Mouse (Mus musculus) left cerebral cortex, adult 9 months (tissue): ENCODE results near the gene Tet2.

Experiments
- DNase-seq, 2 experiments: peaks; one replicate each; pipeline ENCODE4 v3.0.0; 2022; ENCODE audit warnings: low spot score in 2 of 2

Gene Tet2

GRCm38 (mm10) chr3:133518116-133518515 is 26.8 kb downstream of the Tet2 start:
- no peak for DNase-seq

GRCm38 (mm10) chr3:133517406-133517805 is 27.5 kb downstream of the Tet2 start:
- DNase-seq: no peak

GRCm38 (mm10) chr3:133516137-133516536 is 28.8 kb downstream of the Tet2 start:
- DNase-seq: no peak

GRCm38 (mm10) chr3:133515204-133515969 is 29.6 kb downstream of the Tet2 start:
- DNase-seq: no peak

- no peak for DNase-seq
These were observed 30.6 kb downstream of the Tet2 start for GRCm38 (mm10) chr3:133514290-133514689.

- no peak for DNase-seq
These were observed 31.5 kb downstream of the Tet2 start for GRCm38 (mm10) chr3:133513475-133513874.

GRCm38 (mm10) chr3:133510368-133510767 is 34.6 kb downstream of the Tet2 start:
- DNase-seq: no peak

- DNase-seq: no peak
These were observed 35.1 kb downstream of the Tet2 start for GRCm38 (mm10) chr3:133509796-133510195.

- DNase-seq: no peak
These were observed 36.1 kb downstream of the Tet2 start for GRCm38 (mm10) chr3:133508881-133509280.

- DNase-seq: no peak
These were observed 38.5 kb downstream of the Tet2 start for GRCm38 (mm10) chr3:133506289-133506954.

GRCm38 (mm10) chr3:133496953-133497352 is 48.0 kb downstream of the Tet2 start:
- DNase-seq: peak in 1 of 2 experiments; percentile 11

GRCm38 (mm10) chr3:133491370-133491769 is 53.6 kb downstream of the Tet2 start:
- no peak for DNase-seq

GRCm38 (mm10) chr3:133488022-133488725 is 56.8 kb downstream of the Tet2 start:
- DNase-seq: no peak

- no peak for DNase-seq
These were observed 62.1 kb downstream of the Tet2 start for GRCm38 (mm10) chr3:133482887-133483286.

GRCm38 (mm10) chr3:133478987-133479386 is 66.0 kb downstream of the Tet2 start:
- no peak for DNase-seq

- peak in 1 of 2 experiments; percentile 15 for DNase-seq
These were observed 71.2 kb downstream of the Tet2 start for GRCm38 (mm10) chr3:133473781-133474180.

GRCm38 (mm10) chr3:133471101-133471500 is 73.8 kb downstream of the Tet2 start:
- no peak for DNase-seq

GRCm38 (mm10) chr3:133468883-133469282 is 76.1 kb downstream of the Tet2 start:
- DNase-seq: no peak

- no peak for DNase-seq
These were observed 81.7 kb downstream of the Tet2 start for GRCm38 (mm10) chr3:133463233-133463632.

- no peak for DNase-seq
These were observed 82.5 kb downstream of the Tet2 start for GRCm38 (mm10) chr3:133462485-133462884.

- no peak for DNase-seq
These were observed 82.9 kb downstream of the Tet2 start for GRCm38 (mm10) chr3:133462059-133462458.

GRCm38 (mm10) chr3:133459174-133459573 is 85.8 kb downstream of the Tet2 start:
- no peak for DNase-seq

GRCm38 (mm10) chr3:133453896-133454295 is 91.0 kb downstream of the Tet2 start:
- DNase-seq: no peak
